Mouse (Mus musculus): ENCODE results near the gene Adam33.

Adam33 gene

DNA sequence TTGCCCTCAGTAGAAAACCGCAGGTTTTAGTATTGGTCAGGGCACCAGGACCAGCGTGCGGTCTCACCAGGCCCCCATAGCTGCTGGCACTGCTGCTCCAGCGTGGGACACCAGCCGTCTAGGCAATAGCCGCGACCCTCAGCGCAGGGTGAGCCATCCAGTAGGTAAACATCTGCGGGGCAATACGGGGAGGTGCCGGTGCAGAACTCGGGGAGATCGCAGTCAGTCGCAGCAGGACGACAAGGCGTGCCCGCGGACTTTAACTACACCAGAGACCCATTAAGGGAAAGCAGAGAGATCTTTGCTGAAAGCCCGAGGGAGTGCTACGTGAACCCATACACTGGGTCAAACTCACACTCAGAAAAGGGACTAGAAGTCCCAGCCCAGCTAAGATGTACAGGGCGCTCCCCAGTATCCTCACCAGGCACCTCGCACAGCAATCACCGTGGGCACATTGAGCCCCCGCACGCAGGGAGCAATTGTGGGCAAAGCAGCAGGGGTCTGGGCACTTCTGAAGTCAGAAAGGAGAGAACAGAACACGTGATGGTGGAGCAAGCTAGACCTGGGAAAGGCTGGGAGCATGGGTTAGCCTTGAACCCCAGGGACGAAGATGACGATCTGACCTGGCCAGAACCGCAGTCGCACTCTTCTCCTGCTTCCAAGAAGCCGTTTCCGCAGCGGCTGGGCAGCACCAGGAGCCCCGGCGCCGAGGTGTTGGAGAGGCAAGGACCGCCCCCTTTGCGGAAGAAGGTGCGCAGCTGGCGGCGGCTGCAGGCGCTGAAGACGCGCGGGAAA lies 9.6 kb downstream of the Adam33 start:
- Histone ChIP-seq H3K36me3 (ENCODE audit: insufficient read depth, low read length) (no peaks in the 10 kb centered on the region), H3K27me3 (ENCODE audit: insufficient read depth, low read length) (peaks cover 76% of the 10 kb centered on the region), H3K4me3 (replicated peaks; ENCODE audit: low read length) (peak overlapping the region; percentile 63), H3K9me3 (ENCODE audit: low read length) (peaks cover 14% of the 10 kb centered on the region), H3K4me1 (replicated peaks; ENCODE audit: low read depth, low read length) (peaks cover 38% of the 10 kb centered on the region)
- TF ChIP-seq POU5F1 (IDR thresholded peaks at IDR 0.05; ENCODE audit: borderline replicate concordance, low read length), result no peak
- no peak for TF ChIP-seq NANOG (IDR thresholded peaks at IDR 0.05; ENCODE audit: borderline replicate concordance, low read length)
- TF ChIP-seq CTCF (conservative IDR thresholded peaks at IDR 0.05; ENCODE audit: low read length), result no peak

DNA sequence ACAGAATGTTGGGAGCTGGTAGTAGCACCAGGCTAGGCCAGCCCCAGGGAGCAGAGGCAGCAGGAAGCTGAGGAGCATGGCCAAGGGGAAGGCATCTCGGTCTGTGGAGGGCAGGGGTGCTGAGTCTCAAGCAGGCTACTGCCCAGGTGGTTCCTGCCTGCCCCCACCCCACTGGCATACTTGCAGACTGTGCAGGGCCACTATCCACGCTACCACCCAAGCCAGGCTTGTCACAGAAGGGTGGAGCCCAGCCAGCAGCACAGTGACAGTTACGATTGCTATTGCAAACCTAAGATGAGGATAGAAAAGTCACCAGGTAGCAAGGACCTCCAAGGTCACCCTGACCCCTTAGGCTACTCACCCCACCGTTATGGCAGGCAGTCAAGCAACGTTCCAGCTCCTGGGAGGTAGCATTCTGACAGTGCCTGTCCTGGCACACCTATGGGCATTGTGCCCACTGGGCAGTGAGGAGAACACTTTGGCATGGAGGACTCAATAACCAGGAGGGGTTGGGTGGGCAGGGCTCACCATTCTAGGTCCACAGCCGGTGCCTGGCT lies 10.7 kb downstream of the Adam33 start:
- TF ChIP-seq CTCF (conservative IDR thresholded peaks at IDR 0.05; ENCODE audit: low read length) (no peak), NANOG (IDR thresholded peaks at IDR 0.05; ENCODE audit: borderline replicate concordance, low read length) (no peak), POU5F1 (IDR thresholded peaks at IDR 0.05; ENCODE audit: borderline replicate concordance, low read length) (no peak)
- Histone ChIP-seq H3K4me1 (replicated peaks; ENCODE audit: low read depth, low read length) (peaks cover 38% of the 10 kb centered on the region), H3K36me3 (ENCODE audit: insufficient read depth, low read length) (no peaks in the 10 kb centered on the region), H3K4me3 (replicated peaks; ENCODE audit: low read length) (0 out of 2 replicates have a peak overlapping the region, but pooled peaks have one; percentile 63), H3K27me3 (ENCODE audit: insufficient read depth, low read length) (peaks cover 70% of the 10 kb centered on the region), H3K9me3 (ENCODE audit: low read length) (peaks cover 6% of the 10 kb centered on the region)

- TF ChIP-seq CTCF (conservative IDR thresholded peaks at IDR 0.05; ENCODE audit: low read length) (no peak), NANOG (IDR thresholded peaks at IDR 0.05; ENCODE audit: borderline replicate concordance, low read length) (no peak), POU5F1 (IDR thresholded peaks at IDR 0.05; ENCODE audit: borderline replicate concordance, low read length) (no peak; the same call in 1 of the 2 replicates)
- Histone ChIP-seq H3K27me3 (ENCODE audit: insufficient read depth, low read length) (peaks cover 64% of the 10 kb centered on the region), H3K9me3 (ENCODE audit: low read length) (peaks cover 5% of the 10 kb centered on the region), H3K36me3 (ENCODE audit: insufficient read depth, low read length) (no peaks in the 10 kb centered on the region), H3K4me3 (replicated peaks; ENCODE audit: low read length) (no peak overlapping the region), H3K4me1 (replicated peaks; ENCODE audit: low read depth, low read length) (peaks cover 38% of the 10 kb centered on the region)
These were observed 11.6 kb downstream of the Adam33 start for GRCm38 (mm10) chr2:131052043-131052442.

DNA sequence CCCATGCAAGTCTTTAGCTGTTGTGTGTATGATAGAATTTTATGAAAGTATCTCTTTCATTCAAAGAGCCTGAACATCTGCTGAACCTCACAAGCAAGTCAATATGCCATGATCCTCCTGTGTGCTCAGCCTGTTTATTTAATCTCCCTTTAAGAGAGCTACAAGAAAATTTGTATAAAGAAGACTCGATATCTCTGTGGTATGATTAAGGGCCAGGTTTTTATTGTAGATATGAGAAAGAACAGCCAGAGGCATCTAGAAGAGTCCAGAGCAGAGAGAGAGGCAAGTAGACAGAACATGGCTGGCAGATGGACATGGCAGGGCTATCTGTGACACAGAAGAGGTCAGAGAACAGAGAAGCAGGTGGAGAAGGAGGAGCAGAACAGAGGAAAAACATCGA lies 17.6 kb downstream of the Adam33 start:
- TF ChIP-seq CTCF (conservative IDR thresholded peaks at IDR 0.05; ENCODE audit: low read length) (no peak), NANOG (IDR thresholded peaks at IDR 0.05; ENCODE audit: borderline replicate concordance, low read length) (no peak), POU5F1 (IDR thresholded peaks at IDR 0.05; ENCODE audit: borderline replicate concordance, low read length) (no peak)
- H3K27me3 ChIP-seq (ENCODE audit: insufficient read depth, low read length), result peaks cover 53% of the 10 kb centered on the region
- H3K36me3 ChIP-seq (ENCODE audit: insufficient read depth, low read length), result no peaks in the 10 kb centered on the region
- no peaks in the 10 kb centered on the region for H3K9me3 ChIP-seq (ENCODE audit: low read length)
- no peak overlapping the region for H3K4me3 ChIP-seq (replicated peaks; ENCODE audit: low read length)
- H3K4me1 ChIP-seq (replicated peaks; ENCODE audit: low read depth, low read length), result peaks cover 6% of the 10 kb centered on the region; the same call in 1 of the 2 replicates

DNA sequence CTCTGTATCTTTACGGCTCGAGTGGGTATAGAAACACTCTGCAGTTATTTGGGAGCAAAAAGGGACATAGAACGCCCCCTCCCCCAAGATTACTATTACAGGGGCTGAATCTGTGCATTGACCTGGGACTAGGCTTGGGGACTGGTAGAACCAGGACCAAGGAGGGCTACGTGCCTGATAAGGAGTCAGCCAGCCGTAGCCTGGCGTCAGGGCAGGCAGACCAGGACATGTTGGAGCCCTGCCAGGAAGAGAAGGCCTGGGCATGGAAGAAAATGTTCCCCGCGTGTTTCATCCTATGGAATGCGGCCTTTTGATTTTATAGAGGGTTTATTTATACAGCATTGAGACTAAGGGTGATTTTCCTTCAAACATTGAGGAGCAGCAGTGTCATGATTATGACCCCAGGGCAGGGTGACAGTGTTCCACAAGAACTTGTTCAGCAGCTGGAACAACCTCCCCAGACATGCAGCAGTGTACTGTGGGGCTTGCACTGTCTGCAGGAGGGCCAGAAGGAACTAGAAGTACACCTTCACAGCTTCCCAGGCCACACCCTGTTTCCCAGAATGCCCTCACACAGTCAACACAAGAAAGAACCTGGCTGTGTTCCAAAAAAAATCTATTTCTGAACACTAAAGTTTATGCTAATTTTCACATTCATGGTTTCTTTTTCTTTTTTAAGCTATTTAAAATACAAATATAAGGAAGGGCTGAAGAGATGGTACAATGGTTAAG lies 18.5 kb downstream of the Adam33 start:
- Histone ChIP-seq H3K9me3 (ENCODE audit: low read length) (no peaks in the 10 kb centered on the region), H3K4me1 (replicated peaks; ENCODE audit: low read depth, low read length) (peaks cover 10% of the 10 kb centered on the region), H3K4me3 (replicated peaks; ENCODE audit: low read length) (no peak overlapping the region), H3K27me3 (ENCODE audit: insufficient read depth, low read length) (peaks cover 53% of the 10 kb centered on the region), H3K36me3 (ENCODE audit: insufficient read depth, low read length) (no peaks in the 10 kb centered on the region)
- no peak for TF ChIP-seq NANOG (IDR thresholded peaks at IDR 0.05; ENCODE audit: borderline replicate concordance, low read length)
- TF ChIP-seq POU5F1 (IDR thresholded peaks at IDR 0.05; ENCODE audit: borderline replicate concordance, low read length), result no peak
- TF ChIP-seq CTCF (conservative IDR thresholded peaks at IDR 0.05; ENCODE audit: low read length), result no peak

DNA sequence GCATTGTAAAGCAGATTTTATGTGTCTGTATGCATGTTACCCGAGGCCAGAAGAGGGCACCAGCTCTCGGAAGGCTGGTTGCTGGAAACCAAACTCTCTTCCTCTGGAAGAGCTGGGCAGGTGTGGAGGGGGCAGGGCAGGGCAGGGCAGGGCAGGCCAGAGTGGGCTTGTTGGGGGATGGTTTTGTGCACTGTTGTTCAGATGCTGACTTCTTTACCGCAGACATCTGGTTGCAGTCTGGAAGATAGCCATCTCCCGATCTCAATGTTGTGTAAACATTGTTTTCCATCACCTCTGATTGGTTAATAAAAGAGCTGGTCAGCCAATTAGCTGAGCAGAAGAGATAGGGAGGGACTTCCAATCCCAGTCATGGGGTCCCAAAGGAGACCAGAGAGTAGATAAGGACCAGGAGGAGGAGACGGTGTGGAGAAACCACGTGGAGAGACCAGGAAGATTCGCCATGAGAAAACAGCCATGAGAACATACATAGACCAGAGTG lies 19.2 kb downstream of the Adam33 start:
- Histone ChIP-seq H3K4me3 (replicated peaks; ENCODE audit: low read length) (no peak overlapping the region), H3K36me3 (ENCODE audit: insufficient read depth, low read length) (no peaks in the 10 kb centered on the region), H3K9me3 (ENCODE audit: low read length) (no peaks in the 10 kb centered on the region), H3K27me3 (ENCODE audit: insufficient read depth, low read length) (peaks cover 59% of the 10 kb centered on the region), H3K4me1 (replicated peaks; ENCODE audit: low read depth, low read length) (peaks cover 10% of the 10 kb centered on the region)
- TF ChIP-seq CTCF (conservative IDR thresholded peaks at IDR 0.05; ENCODE audit: low read length) (no peak), NANOG (IDR thresholded peaks at IDR 0.05; ENCODE audit: borderline replicate concordance, low read length) (no peak)

GRCm38 (mm10) chr2:131042988-131043387 lies 20.6 kb downstream of the Adam33 start, which contains the start of gene Gfra4:
Gfra4 (minus strand) TSS chr2:131043088.
- H3K9me3 ChIP-seq (ENCODE audit: low read length), result no peaks in the 10 kb centered on the region
- TF ChIP-seq POU5F1 (IDR thresholded peaks at IDR 0.05; ENCODE audit: borderline replicate concordance, low read length) (no peak), NANOG (IDR thresholded peaks at IDR 0.05; ENCODE audit: borderline replicate concordance, low read length) (no peak), CTCF (conservative IDR thresholded peaks at IDR 0.05; ENCODE audit: low read length) (no peak)
- H3K4me1 ChIP-seq (replicated peaks; ENCODE audit: low read depth, low read length), result peaks cover 10% of the 10 kb centered on the region
- H3K4me3 ChIP-seq (replicated peaks; ENCODE audit: low read length), result peak within 1 kb of the TSS; percentile 79; the same call in 1 of the 2 replicates
- peaks cover 72% of the 10 kb centered on the region for H3K27me3 ChIP-seq (ENCODE audit: insufficient read depth, low read length)
- H3K36me3 ChIP-seq (ENCODE audit: insufficient read depth, low read length), result no peaks in the 10 kb centered on the region
